Mouse (Mus musculus): ENCODE data around the gene Krt87. TPM values are rescaled to one million over a fixed set of nuclear protein-coding genes. Genes with fewer than 3 reads are reported as not detected.

Gene Krt87
- total RNA-seq, 2 experiments from 2014 or later = not detected

Other genes with a start within 250 kb of the Krt87 start
- gene Grasp, start 214.6 kb downstream of the Krt87 start, total RNA-seq (2015) = 0.16 and 0.30 TPM in 2 replicates
- gene Grasp, start 214.6 kb downstream of the Krt87 start, total RNA-seq (2017) = 0.29 and 0.85 TPM in 2 replicates
- 42.1 and 45.0 TPM in 2 replicates for gene Nr4a1, start 184.5 kb downstream of the Krt87 start, total RNA-seq (2015)
- gene Nr4a1, start 184.5 kb downstream of the Krt87 start, total RNA-seq (2017) = 37.0 TPM in 2 replicates
- 8.2 and 12.1 TPM in 2 replicates for gene Atg101, start 154.5 kb downstream of the Krt87 start, total RNA-seq (2015)
- 53.3 and 58.0 TPM in 2 replicates for gene Atg101, start 154.5 kb downstream of the Krt87 start, total RNA-seq (2017)
- not detected in 2 replicates for gene 6030408B16Rik, start 145.6 kb downstream of the Krt87 start, total RNA-seq (2015)
- gene 6030408B16Rik, start 145.6 kb downstream of the Krt87 start, total RNA-seq (2017) = not detected in 2 replicates
- 44.3 and 45.8 TPM in 2 replicates for gene Krt80, start 68.6 kb downstream of the Krt87 start, total RNA-seq (2015)
- 31.7 and 37.8 TPM in 2 replicates for gene Krt80, start 68.6 kb downstream of the Krt87 start, total RNA-seq (2017)
- gene Krt7, start 27.8 kb downstream of the Krt87 start, total RNA-seq (2015) = 0.85 and 1.1 TPM in 2 replicates
- gene Krt7, start 27.8 kb downstream of the Krt87 start, total RNA-seq (2017) = 1.5 and 2.8 TPM in 2 replicates
- not detected in 2 replicates for gene Krt88, start 8.9 kb upstream of the Krt87 start, total RNA-seq (2015)
- gene Krt88, start 8.9 kb upstream of the Krt87 start, total RNA-seq (2017) = not detected in 2 replicates
- 0.18 TPM in 1 of 2 replicates, not detected in the other for gene Krt81, start 24.9 kb upstream of the Krt87 start, total RNA-seq (2015)
- not detected in 2 replicates for gene Krt81, start 24.9 kb upstream of the Krt87 start, total RNA-seq (2017)
- 0.33 and 1.4 TPM in 2 replicates for gene Krt86, start 34.7 kb upstream of the Krt87 start, total RNA-seq (2015)
- 0.59 and 0.81 TPM in 2 replicates for gene Krt86, start 34.7 kb upstream of the Krt87 start, total RNA-seq (2017)
- gene Krt83, start 52.7 kb upstream of the Krt87 start, total RNA-seq (2015) = 1.5 and 2.5 TPM in 2 replicates
- gene Krt83, start 52.7 kb upstream of the Krt87 start, total RNA-seq (2017) = 0.73 and 1.1 TPM in 2 replicates
- gene Gm49425, start 78.5 kb upstream of the Krt87 start, total RNA-seq (2015) = not detected in 2 replicates
- not detected in 2 replicates for gene Gm49425, start 78.5 kb upstream of the Krt87 start, total RNA-seq (2017)
- not detected in 2 replicates for gene Krt84, start 94.0 kb upstream of the Krt87 start, total RNA-seq (2015)
- gene Krt84, start 94.0 kb upstream of the Krt87 start, total RNA-seq (2017) = not detected in 2 replicates
- not detected in 2 replicates for gene Krt82, start 111.9 kb upstream of the Krt87 start, total RNA-seq (2015)
- gene Krt82, start 111.9 kb upstream of the Krt87 start, total RNA-seq (2017) = not detected in 2 replicates
- not detected in 2 replicates for gene Krt90, start 124.1 kb upstream of the Krt87 start, total RNA-seq (2015)
- not detected in 2 replicates for gene Krt90, start 124.1 kb upstream of the Krt87 start, total RNA-seq (2017)
- not detected in 2 replicates for gene Krt75, start 135.1 kb upstream of the Krt87 start, total RNA-seq (2015)
- not detected in 2 replicates for gene Krt75, start 135.1 kb upstream of the Krt87 start, total RNA-seq (2017)
- gene Gm5414, start 189.4 kb upstream of the Krt87 start, total RNA-seq (2015) = not detected in 2 replicates
- gene Gm5414, start 189.4 kb upstream of the Krt87 start, total RNA-seq (2017) = not detected in 2 replicates
- not detected in 2 replicates for gene Gm5478, start 208.6 kb upstream of the Krt87 start, total RNA-seq (2015)
- gene Gm5478, start 208.6 kb upstream of the Krt87 start, total RNA-seq (2017) = not detected in 2 replicates
- not detected in 2 replicates for gene Krt6b, start 241.5 kb upstream of the Krt87 start, total RNA-seq (2015)
- not detected in 2 replicates for gene Krt6b, start 241.5 kb upstream of the Krt87 start, total RNA-seq (2017)

All from megakaryocyte, adult 5-6 weeks (primary cell).